Mouse (Mus musculus) frontal cortex, postnatal 25 days (tissue): ENCODE results near the gene Ptbp2.

Experiments used
- DNase-seq, 2 experiments: peaks; one replicate each; pipeline ENCODE4 v3.0.0; 2022; ENCODE audit warnings: low spot score in 2 of 2

Gene Ptbp2

GRCm38 (mm10) chr3:119701467-119701866, 82.8 kb downstream of the Ptbp2 start:
- no peak for DNase-seq

DNA sequence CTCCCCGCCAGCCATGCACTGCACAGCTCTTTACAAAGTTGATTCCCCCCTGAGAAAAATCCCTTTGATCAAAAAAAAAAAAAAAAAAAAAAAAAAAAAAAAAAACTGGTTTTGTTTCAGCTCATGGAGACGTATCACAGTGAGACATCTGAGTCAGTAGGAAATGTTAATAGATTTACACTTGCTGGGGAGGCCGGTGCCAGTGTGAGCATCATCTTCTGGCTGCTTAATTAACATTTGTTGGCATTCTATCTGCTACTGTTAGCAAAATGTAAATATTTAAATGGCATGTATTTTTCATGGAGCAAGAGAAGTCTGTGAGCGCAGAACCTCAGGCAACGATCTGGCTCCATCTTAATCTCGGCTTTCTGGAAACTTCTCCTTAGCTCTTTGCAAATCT, 99.5 kb downstream of the Ptbp2 start:
- DNase-seq = no peak
